Mouse (Mus musculus): Measurements from ENCODE around the gene Syt5. TPM values are rescaled to one million over a fixed set of nuclear protein-coding genes. Genes with fewer than 3 reads are reported as not detected.

Syt5 gene
- total and polyA plus RNA-seq, 3 experiments = not detected

DNA sequence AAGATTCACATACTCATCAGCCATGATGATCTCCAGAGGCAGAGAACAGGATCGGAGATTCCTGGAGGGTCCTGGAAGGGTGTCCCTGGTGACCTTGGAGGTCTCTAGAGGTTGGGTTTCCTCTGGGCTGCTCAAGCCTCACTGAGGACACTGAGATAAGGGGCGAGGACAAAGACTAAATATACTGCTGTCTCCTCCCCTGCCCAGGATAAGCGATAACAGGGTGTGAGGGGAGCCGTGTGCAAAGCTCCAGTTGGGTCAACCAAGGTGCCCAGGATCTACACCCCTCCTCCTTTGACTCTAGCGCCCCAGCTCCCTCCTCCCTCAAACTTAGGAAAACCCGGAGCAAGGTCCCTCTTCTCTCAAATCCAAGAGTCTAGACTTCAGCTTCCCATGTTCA is 25.0 kb downstream of the Syt5 start (continued):
- TF ChIP-seq CTCF (IDR thresholded peaks at IDR 0.05 in 2 of 3, conservative IDR thresholded peaks at IDR 0.05 in 1 of 3; ENCODE audit: control insufficient read depth in 1 of 3, insufficient read depth in 1 of 3, low read depth in 2 of 3, low read length in 3 of 3, poor library complexity in 1 of 3, severe bottlenecking in 1 of 3) (no peak), MAX (IDR thresholded peaks at IDR 0.05; ENCODE audit: low read length) (no peak), MAFK (IDR thresholded peaks at IDR 0.05; ENCODE audit: borderline replicate concordance, low read depth, low read length) (no peak), ELF1 (IDR thresholded peaks at IDR 0.05; ENCODE audit: low read depth, low read length) (0 out of 2 replicates have a peak, but pooled peaks have one; percentile 29), MAZ (IDR thresholded peaks at IDR 0.05; ENCODE audit: low read depth, low read length) (peak; percentile 49; the same call in 1 of the 2 replicates), ZC3H11A (IDR thresholded peaks at IDR 0.05; ENCODE audit: low read depth, low read length) (no peak), UBTF (IDR thresholded peaks at IDR 0.05; ENCODE audit: borderline replicate concordance, insufficient read depth, low read depth, low read length) (no peak), ZNF384 (IDR thresholded peaks at IDR 0.05; ENCODE audit: low read depth, low read length) (no peak), MXI1 (IDR thresholded peaks at IDR 0.05; ENCODE audit: low read depth, low read length) (peak; percentile 21; the same call in 1 of the 2 replicates), KAT2A (conservative IDR thresholded peaks at IDR 0.05; ENCODE audit: low read depth, low read length) (no peak), TAL1 (IDR thresholded peaks at IDR 0.05; ENCODE audit: low read length) (no peak), MYC (IDR thresholded peaks at IDR 0.05; ENCODE audit: low read depth, low read length) (peak; percentile 45; the same call in 1 of the 2 replicates), RCOR1 (IDR thresholded peaks at IDR 0.05; ENCODE audit: low read depth, low read length) (no peak), JUND (IDR thresholded peaks at IDR 0.05; ENCODE audit: low read depth, low read length) (no peak), POLR2AphosphoS5 (IDR thresholded peaks at IDR 0.05; ENCODE audit: borderline replicate concordance, low read depth, low read length) (no peak; the same call in 1 of the 2 replicates), POLR2A (IDR thresholded peaks at IDR 0.05; ENCODE audit: control insufficient read depth in 1 of 2, insufficient read depth in 1 of 2, low read depth in 1 of 2, low read length in 2 of 2, poor library complexity in 1 of 2) (peak; percentile 71 to 91; a peak in 3 of 4 replicates), GABPA (IDR thresholded peaks at IDR 0.05; ENCODE audit: low read depth, low read length) (no peak), GATA1 (IDR thresholded peaks at IDR 0.05; ENCODE audit: low read depth, low read length) (peak; percentile 76; the same call in 1 of the 2 replicates), CHD2 (IDR thresholded peaks at IDR 0.05; ENCODE audit: low read length) (no peak), HCFC1 (IDR thresholded peaks at IDR 0.05; ENCODE audit: low read depth, low read length) (peak; percentile 46), EP300 (IDR thresholded peaks at IDR 0.05; ENCODE audit: low read depth in 1 of 2, low read length in 2 of 2) (peak; percentile 51 to 63), ZMIZ1 (IDR thresholded peaks at IDR 0.05; ENCODE audit: low read depth, low read length) (peak; percentile 92)

DNA sequence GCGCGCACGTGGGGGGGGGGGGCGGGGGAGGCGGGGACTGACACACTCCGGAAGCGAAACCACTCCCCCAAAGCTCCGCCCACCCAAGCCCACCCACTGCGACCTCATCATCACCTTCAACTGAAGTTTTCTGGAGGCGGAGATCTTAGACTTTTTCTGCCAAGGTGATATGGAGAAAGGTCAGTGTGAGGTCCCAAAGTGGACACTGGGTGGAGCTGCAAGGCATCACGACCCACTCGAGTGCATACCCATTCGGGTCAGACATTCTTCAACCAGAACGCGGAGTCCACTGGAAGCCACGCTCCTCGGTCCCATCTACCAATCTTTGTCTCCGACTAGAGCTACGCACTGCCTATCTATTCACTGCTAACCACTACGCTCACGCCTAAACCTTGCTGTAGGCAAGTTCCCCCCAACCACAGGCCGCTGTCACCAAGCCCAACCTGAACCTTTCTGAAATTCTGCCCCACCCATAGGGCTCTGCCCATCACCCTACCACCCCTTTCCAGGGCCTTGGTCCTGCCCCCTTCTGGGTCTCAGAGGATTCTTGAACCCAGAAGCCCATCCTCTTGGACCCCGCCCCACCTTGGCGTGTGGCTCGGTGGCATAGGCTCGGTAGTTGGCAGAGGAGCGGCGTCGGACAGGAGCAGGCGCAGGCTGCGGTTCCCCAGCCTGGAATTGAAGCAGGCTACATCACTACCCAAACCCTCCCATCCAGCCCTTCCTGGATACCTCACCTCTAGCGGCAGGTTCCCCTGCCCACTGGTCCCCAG is 25.9 kb downstream of the Syt5 start:
- Histone ChIP-seq H3K36me3 (ENCODE audit: control insufficient read depth in 1 of 2, insufficient read depth in 2 of 2, low read length in 2 of 2) (peaks cover 0 to 11% of the 10 kb centered on the region in 2 experiments; a peak in 2 of 4 replicates), H3K79me2 (ENCODE audit: control insufficient read depth, insufficient read depth, low read length, poor library complexity) (peaks cover 12% of the 10 kb centered on the region), H3K9me3 (replicated peaks; ENCODE audit: insufficient read depth, low read length) (no peaks in the 10 kb centered on the region), H3K4me1 (ENCODE audit: control insufficient read depth in 1 of 2, insufficient read depth in 2 of 2, low read length in 2 of 2) (peaks cover 2 to 24% of the 10 kb centered on the region in 2 experiments; a peak in 3 of 4 replicates), H3K4me3 (ENCODE audit: control insufficient read depth in 1 of 2, insufficient read depth in 1 of 2, low read depth in 2 of 2, low read length in 2 of 2) (peak overlapping the region; percentile 74 to 76), H3K27ac (ENCODE audit: control insufficient read depth, low read depth, low read length) (peak overlapping the region; percentile 88), H3K9ac (ENCODE audit: control insufficient read depth, low read depth, low read length, poor library complexity, severe bottlenecking) (peak overlapping the region; percentile 80), H3K27me3 (ENCODE audit: control insufficient read depth in 1 of 2, insufficient read depth in 2 of 2, low read length in 2 of 2) (no peaks in the 10 kb centered on the region)
- peak; percentile 88 for DNase-seq (ENCODE audit: low read depth, low spot score)
- no peak for TF ChIP-seq JUND (IDR thresholded peaks at IDR 0.05; ENCODE audit: low read depth, low read length)
- 0 out of 2 replicates have a peak, but pooled peaks have one; percentile 10 for TF ChIP-seq GATA1 (IDR thresholded peaks at IDR 0.05; ENCODE audit: low read depth, low read length)
- TF ChIP-seq GABPA (IDR thresholded peaks at IDR 0.05; ENCODE audit: low read depth, low read length) = no peak
- peak; percentile 39; the same call in 1 of the 2 replicates for TF ChIP-seq TBP (IDR thresholded peaks at IDR 0.05; ENCODE audit: low read depth, low read length)
- TF ChIP-seq POLR2AphosphoS5 (IDR thresholded peaks at IDR 0.05; ENCODE audit: borderline replicate concordance, low read depth, low read length) = no peak
- TF ChIP-seq POLR2A (IDR thresholded peaks at IDR 0.05; ENCODE audit: control insufficient read depth in 1 of 2, insufficient read depth in 1 of 2, low read depth in 1 of 2, low read length in 2 of 2, poor library complexity in 1 of 2) = peak in 1 of 2 experiments; percentile 36; a peak in 1 of 4 replicates
- peak; percentile 73 for TF ChIP-seq SIN3A (IDR thresholded peaks at IDR 0.05; ENCODE audit: low read length)
- TF ChIP-seq HCFC1 (IDR thresholded peaks at IDR 0.05; ENCODE audit: low read depth, low read length) = peak; percentile 48; the same call in 1 of the 2 replicates
- TF ChIP-seq USF1 (IDR thresholded peaks at IDR 0.05; ENCODE audit: low read depth, low read length) = 0 out of 2 replicates have a peak, but pooled peaks have one; percentile 13
- peak; percentile 28; the same call in 1 of the 2 replicates for TF ChIP-seq KAT2A (conservative IDR thresholded peaks at IDR 0.05; ENCODE audit: low read depth, low read length)
- 0 out of 2 replicates have a peak, but pooled peaks have one; percentile 47 for TF ChIP-seq UBTF (IDR thresholded peaks at IDR 0.05; ENCODE audit: borderline replicate concordance, insufficient read depth, low read depth, low read length)
- peak; percentile 42; the same call in 1 of the 2 replicates for TF ChIP-seq RCOR1 (IDR thresholded peaks at IDR 0.05; ENCODE audit: low read depth, low read length)
- TF ChIP-seq NELFE (IDR thresholded peaks at IDR 0.05; ENCODE audit: low read depth, low read length) = peak; percentile 29; the same call in 1 of the 2 replicates
- TF ChIP-seq NRF1 (IDR thresholded peaks at IDR 0.05; ENCODE audit: insufficient read depth, low read depth, low read length, poor library complexity, severe bottlenecking) = peak; percentile 42; the same call in 1 of the 2 replicates
- no peak for TF ChIP-seq MAFK (IDR thresholded peaks at IDR 0.05; ENCODE audit: borderline replicate concordance, low read depth, low read length)
- peak; percentile 15 for TF ChIP-seq SMC3 (IDR thresholded peaks at IDR 0.05; ENCODE audit: low read depth, low read length)
- TF ChIP-seq ZMIZ1 (IDR thresholded peaks at IDR 0.05; ENCODE audit: low read depth, low read length) = 0 out of 2 replicates have a peak, but pooled peaks have one; percentile 46
- 0 out of 2 replicates have a peak, but pooled peaks have one; percentile 18 for TF ChIP-seq ETS1 (IDR thresholded peaks at IDR 0.05; ENCODE audit: low read depth, low read length)
- no peak for TF ChIP-seq ZKSCAN1 (IDR thresholded peaks at IDR 0.05; ENCODE audit: low read depth, low read length)
